Mouse (Mus musculus) thymus, adult 2 months (tissue): Measurements from ENCODE around the gene Igsf11. TPM values are rescaled to one million over a fixed set of nuclear protein-coding genes. Genes with fewer than 3 reads are reported as not detected.

Experiments used
- DNase-seq: peaks from one replicate; pipeline ENCODE4 v3.0.0; 2021
- H3K27ac ChIP-seq: fragments of 200-500 bp; 2 replicates; pipeline ENCODE4 v1.5.1; 2012; ENCODE audit warnings: low read length, control low read depth; ENCODE audit not compliant: control insufficient read depth, insufficient read depth
- H3K27me3 ChIP-seq: fragments of 200-500 bp; 2 replicates; pipeline ENCODE4 v1.6.1; 2012; ENCODE audit warnings: mild to moderate bottlenecking, low read length, moderate library complexity, mixed read lengths; ENCODE audit not compliant: control insufficient read depth, insufficient read depth
- H3K36me3 ChIP-seq: fragments of 200-500 bp; 2 replicates; pipeline ENCODE4 v1.6.1; 2012; ENCODE audit warnings: mild to moderate bottlenecking, low read length, moderate library complexity; ENCODE audit not compliant: control insufficient read depth, insufficient read depth
- H3K4me1 ChIP-seq: fragments of 200-500 bp; replicated peaks from 2 replicates; pipeline ENCODE4 v1.6.1; 2012; ENCODE audit warnings: low read length; ENCODE audit not compliant: control insufficient read depth, insufficient read depth
- H3K4me3 ChIP-seq: fragments of 200-500 bp; 2 replicates; pipeline ENCODE4 v1.5.1; 2012; ENCODE audit warnings: mild to moderate bottlenecking, low read length, control low read depth, moderate library complexity; ENCODE audit not compliant: control insufficient read depth, insufficient read depth
- CTCF ChIP-seq: fragments of 200-500 bp; IDR thresholded peaks from 2 replicates; pipeline ENCODE4 v1.5.1; 2012; ENCODE audit warnings: mild to moderate bottlenecking, control low read depth, low read length, moderate library complexity, borderline replicate concordance; ENCODE audit not compliant: control insufficient read depth, poor library complexity, insufficient read depth; ENCODE audit errors: extremely low read depth
- POLR2A ChIP-seq: fragments of 200-500 bp; IDR thresholded peaks from 2 replicates; pipeline ENCODE4 v1.6.1; 2012; ENCODE audit warnings: mild to moderate bottlenecking, low read length, control low read depth, moderate library complexity; ENCODE audit not compliant: control insufficient read depth, poor library complexity, insufficient read depth; ENCODE audit errors: extremely low read depth
- whole genome bisulfite sequencing: fragments of 180-500 bp; shearing (Covaris S2); methylation state at CpG from one replicate; pipeline ENCODE4 v1.1.7; 2018; 5-methylcytosine and 5-hydroxymethylcytosine counted together
- polyA plus RNA-seq: library from polyadenylated mRNA; depleted of rRNA; stranded (reverse); fragments of >200 nt; gene quantifications from 2 replicates; pipeline ENCODE4 v1.2.3, GENCODE M21; 2012

Igsf11 gene
- polyA plus RNA-seq, 1 experiment: 0.09 TPM

DNA sequence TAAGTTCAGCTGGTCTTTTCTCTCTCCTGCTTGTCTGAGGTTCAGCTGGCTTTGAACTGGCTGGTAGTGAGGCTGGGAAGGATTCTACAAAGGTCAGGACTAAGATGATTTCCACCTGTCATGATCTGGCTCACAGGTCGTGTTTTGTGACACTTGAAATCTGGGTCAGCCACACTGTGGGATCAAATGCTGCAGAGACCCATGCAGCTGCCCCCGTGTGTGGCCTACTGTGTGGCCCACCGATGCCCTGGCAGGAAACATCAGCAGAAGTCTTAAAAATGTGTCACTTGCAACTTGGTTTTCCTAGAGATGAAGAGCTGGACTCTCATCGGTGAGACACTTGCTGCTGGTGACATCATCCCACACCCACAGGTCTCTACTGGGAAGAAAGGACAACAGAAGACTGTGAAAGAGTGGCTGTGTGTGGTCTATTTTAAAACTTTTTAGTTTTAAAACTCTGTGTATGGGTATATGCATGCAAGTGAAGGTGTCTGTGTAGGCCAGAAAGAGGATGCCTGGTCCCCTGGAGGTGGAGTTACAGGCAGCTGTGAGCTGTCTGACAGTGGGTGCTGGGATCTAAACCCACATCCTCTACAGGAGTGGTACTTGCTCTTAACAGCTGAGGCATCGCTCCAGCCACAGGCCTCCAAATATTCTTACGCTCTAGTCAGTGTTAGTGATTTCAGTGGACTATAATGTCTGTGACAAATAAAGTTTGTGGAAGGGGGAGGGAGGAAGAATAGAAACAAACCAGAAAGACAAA is 106.2 kb downstream of the Igsf11 start:
- H3K27ac ChIP-seq: no peak overlapping the region
- no peaks in the 10 kb centered on the region for H3K27me3 ChIP-seq
- no peaks in the 10 kb centered on the region for H3K4me1 ChIP-seq
- TF ChIP-seq CTCF: no peak
- no peak for TF ChIP-seq POLR2A
- H3K36me3 ChIP-seq: no peaks in the 10 kb centered on the region
- 83% methylated on average over 6 of the region's 6 CpGs for WGBS
- no peak for DNase-seq
- no peak overlapping the region for H3K4me3 ChIP-seq

DNA sequence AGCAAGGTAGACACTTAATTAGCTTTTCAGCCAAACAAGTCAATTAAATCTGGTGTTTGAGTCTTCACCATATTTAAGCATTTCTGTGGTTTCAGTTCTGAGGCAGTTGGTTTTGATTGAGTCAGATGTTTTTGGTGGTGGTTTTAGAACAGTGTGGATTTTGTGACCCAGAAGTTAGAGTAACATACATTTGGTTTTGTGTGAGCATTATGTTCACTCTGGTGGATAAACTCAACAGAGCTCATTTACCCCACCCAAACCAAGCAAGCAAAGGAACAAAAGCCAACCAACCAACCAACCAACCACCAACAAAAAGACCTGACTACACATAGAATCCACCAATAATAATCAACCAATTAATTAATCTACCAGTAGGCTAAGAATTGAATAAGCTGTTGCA is 106.8 kb downstream of the Igsf11 start:
- no peak for TF ChIP-seq CTCF
- TF ChIP-seq POLR2A: no peak
- no peaks in the 10 kb centered on the region for H3K36me3 ChIP-seq
- H3K27ac ChIP-seq: no peak overlapping the region
- H3K27me3 ChIP-seq: no peaks in the 10 kb centered on the region
- no peaks in the 10 kb centered on the region for H3K4me1 ChIP-seq
- no peak for DNase-seq
- no peak overlapping the region for H3K4me3 ChIP-seq

DNA sequence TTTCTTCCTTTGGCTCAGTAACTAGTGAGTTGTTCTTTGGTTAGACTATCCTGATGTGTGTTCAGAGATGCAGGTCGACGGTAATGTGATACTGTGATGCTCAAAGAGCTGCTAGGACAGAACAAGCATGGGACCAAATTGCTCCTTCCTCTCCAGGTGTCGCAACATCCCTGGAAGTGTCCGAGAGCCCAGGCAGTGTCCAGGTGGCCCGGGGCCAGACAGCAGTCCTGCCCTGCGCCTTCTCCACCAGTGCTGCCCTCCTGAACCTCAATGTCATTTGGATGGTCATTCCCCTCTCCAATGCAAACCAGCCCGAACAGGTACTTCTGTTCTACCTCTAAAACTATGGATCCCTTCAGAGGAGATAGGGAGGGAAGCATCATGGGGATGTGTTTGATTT is 114.5 kb downstream of the Igsf11 start:
- H3K27me3 ChIP-seq: no peaks in the 10 kb centered on the region
- no peak overlapping the region for H3K4me3 ChIP-seq
- H3K36me3 ChIP-seq: no peaks in the 10 kb centered on the region
- H3K4me1 ChIP-seq: no peaks in the 10 kb centered on the region
- DNase-seq: no peak
- TF ChIP-seq POLR2A: no peak
- TF ChIP-seq CTCF: no peak
- no peak overlapping the region for H3K27ac ChIP-seq
- 91% methylated on average over 7 of the region's 7 CpGs for WGBS

DNA sequence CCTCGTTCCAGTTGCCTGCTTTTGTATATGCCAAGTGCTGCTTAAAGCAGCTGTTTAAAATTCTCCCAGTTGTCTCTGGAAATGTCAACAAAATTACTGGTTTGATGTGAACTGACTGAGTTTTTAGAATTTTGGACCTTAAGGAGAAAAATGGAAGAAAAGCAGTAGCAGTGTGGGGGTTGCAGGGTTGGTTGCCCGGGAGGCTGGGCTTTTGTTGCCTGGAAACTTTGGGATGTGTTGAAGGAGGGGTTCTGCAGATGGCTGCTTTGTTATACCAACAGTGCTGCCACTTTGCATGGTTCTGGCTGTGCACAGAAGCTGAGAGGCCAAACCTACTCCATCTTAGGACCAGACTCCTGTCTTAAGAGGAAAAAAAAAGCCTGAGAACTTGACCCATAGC is 127.0 kb downstream of the Igsf11 start:
- WGBS: 92% methylated on average over 2 of the region's 2 CpGs
- Histone ChIP-seq H3K4me3 (no peak overlapping the region), H3K4me1 (no peaks in the 10 kb centered on the region), H3K27me3 (no peaks in the 10 kb centered on the region), H3K27ac (no peak overlapping the region), H3K36me3 (no peaks in the 10 kb centered on the region)
- TF ChIP-seq POLR2A (no peak), CTCF (no peak)
- DNase-seq: no peak

DNA sequence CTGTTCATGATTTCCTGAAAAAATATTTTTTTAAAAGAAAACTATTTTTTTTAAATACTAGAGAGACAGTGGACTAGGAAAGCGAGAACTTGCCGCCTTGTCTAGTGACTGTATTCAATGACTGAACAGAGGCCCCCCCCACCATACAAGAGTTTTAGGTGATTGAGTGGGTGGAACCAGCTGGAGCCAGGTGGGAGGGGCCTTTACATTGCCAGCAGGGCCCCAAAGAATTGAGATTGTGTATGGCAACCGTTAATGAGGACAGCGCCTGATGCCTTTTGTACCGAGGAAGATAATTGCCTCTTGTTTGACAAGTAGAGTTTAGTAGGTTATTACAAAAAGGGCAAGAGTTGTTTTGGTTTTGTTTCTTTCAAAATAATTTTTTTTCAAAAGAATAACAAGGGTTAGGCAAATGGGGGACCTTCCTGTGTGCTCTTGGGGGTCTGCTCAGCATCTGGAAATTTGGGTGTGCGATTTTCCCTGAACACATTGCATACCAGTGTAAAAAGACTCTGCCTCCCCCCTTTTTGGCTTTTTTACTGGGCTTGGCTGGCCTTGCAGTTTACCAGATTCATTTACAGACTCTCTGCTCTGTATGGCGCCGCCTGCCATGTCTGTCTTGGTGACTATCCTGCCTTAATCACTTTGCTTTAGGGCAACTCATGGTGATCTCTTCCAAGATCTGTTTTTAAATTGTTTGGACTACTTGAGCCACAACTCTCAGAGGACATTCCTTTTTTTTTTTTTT is 133.7 kb downstream of the Igsf11 start:
- Histone ChIP-seq H3K27me3 (no peaks in the 10 kb centered on the region), H3K27ac (no peak overlapping the region), H3K36me3 (no peaks in the 10 kb centered on the region), H3K4me1 (no peaks in the 10 kb centered on the region), H3K4me3 (no peak overlapping the region)
- TF ChIP-seq CTCF (no peak), POLR2A (no peak)
- no peak for DNase-seq
- WGBS: 90% methylated on average over 8 of the region's 8 CpGs

DNA sequence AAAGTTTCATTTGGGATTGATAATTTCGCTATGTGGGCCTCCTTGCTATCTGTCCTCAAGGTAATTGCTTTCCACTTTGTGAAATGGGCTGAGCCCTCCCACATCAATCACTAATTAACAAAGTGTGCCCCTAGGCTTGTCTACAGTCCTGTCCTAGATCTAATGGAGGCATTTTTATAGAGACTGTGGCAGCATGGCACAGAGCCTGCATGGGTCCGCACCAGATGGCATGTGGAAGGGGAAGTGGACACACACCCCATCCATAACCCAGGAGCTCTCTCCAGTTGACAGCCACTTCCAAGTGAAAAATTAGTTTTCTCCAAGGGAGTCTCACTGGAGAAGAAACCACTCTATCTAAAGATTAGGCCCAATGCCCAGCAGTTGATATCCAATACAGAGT is 138.9 kb downstream of the Igsf11 start:
- WGBS: 86% methylated on average over 2 of the region's 2 CpGs
- Histone ChIP-seq H3K27ac (no peak overlapping the region), H3K4me3 (no peak overlapping the region), H3K4me1 (no peaks in the 10 kb centered on the region), H3K36me3 (no peaks in the 10 kb centered on the region), H3K27me3 (no peaks in the 10 kb centered on the region)
- no peak for TF ChIP-seq POLR2A
- no peak for TF ChIP-seq CTCF
- no peak for DNase-seq

DNA sequence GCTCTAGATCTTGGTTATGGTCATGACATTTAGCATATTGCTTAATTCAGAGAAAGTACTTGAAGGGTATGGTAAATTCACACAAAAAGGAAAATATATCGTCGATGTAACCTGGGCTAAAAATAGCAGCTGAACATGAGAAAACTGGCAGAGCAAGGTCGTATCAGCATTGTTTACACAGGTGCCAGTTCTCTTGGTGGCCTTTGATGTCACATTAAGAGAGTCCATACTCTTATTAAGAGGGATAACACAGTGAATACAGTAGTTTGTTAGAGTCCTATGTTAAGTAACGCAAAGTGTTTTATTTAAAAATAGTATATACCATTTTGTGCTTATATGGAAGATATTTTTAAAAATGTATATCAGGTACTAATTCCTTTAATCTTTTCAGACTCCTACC is 144.8 kb downstream of the Igsf11 start:
- Histone ChIP-seq H3K27me3 (no peaks in the 10 kb centered on the region), H3K4me3 (no peak overlapping the region), H3K4me1 (no peaks in the 10 kb centered on the region), H3K27ac (no peak overlapping the region), H3K36me3 (no peaks in the 10 kb centered on the region)
- 70% methylated on average over 4 of the region's 4 CpGs for WGBS
- TF ChIP-seq CTCF: no peak
- no peak for TF ChIP-seq POLR2A
- no peak for DNase-seq
